15 mouse cellular contexts compared by ENCODE assay signal in the genomic region with DNA sequence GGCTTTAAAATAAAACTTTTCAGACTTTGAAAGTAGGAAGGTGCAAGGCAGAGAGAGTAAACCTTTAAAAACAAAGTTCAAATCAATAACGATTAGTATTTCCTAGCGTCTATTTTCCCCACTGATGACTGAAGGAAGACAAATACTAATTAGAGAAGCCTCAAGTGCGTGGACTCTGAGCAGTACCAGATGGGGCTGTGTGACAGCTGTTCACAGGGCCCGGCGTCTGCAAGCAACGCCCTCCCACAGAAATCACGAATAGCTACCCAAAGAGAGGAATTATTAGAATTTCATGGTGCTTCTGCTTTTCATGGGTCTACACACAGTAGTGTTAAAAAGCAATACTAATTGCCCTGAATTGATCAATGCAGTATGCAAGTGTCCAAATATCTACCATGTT.
DNase-seq lines count a peak whose midpoint lies in the region; ATAC-seq and TF ChIP-seq lines count a peak whose summit lies in the region.
"Had no signal": no experiment of that assay in that cellular context is flagged by ENCODE, and none has a peak within 500 bp of the region (broad histone marks: within the 10 kb centered on the region; RNA-seq: fewer than 3 reads in every experiment).

No protein-coding gene starts in this region.

- no peak overlapping the region for H3K4me2 ChIP-seq in forebrain, embryonic 16.5 days (ENCODE audit: low read length)
- no peak overlapping the region for H3K4me2 ChIP-seq in midbrain, embryonic 13.5 days (replicated peaks)
- H3K4me2 ChIP-seq: limb, embryonic 13.5 days had no signal

- ATAC-seq in forebrain, embryonic 16.5 days, result peak; percentile 65
- ATAC-seq in midbrain, embryonic 13.5 days, result peak; percentile 72
- ATAC-seq: intestine, postnatal 0 days; liver, postnatal 0 days had no signal

- no peak for TF ChIP-seq CTCF in brain, embryonic 14.5 days (IDR thresholded peaks at IDR 0.05; ENCODE audit: borderline replicate concordance, extremely low read depth, insufficient read depth, insufficient read length)

- DNase-seq in left cerebral cortex, adult 18-20 months (ENCODE audit: low spot score in 2 of 2), result peak; percentile 20 to 27
- DNase-seq in left cerebral cortex, adult 11 months (ENCODE audit: low spot score), result no peak
- DNase-seq in brain, embryonic 14.5 days (ENCODE audit: low read depth), result peak; percentile 70
- DNase-seq in kidney, adult 9 months, result no peak
- DNase-seq in embryo, embryonic 10 days (ENCODE audit: low spot score), result no peak
- DNase-seq: adrenal gland, postnatal 10 days; cerebellum, postnatal 10 days; liver, postnatal 0 days; lung, postnatal 4 days; retina, postnatal 1 day; thymus, adult 18-20 months had no signal

- H3K4me3 ChIP-seq in forebrain, embryonic 16.5 days (replicated peaks; ENCODE audit: low read length), result no peak overlapping the region
- no peak overlapping the region for H3K4me3 ChIP-seq in midbrain, embryonic 13.5 days (replicated peaks)
- H3K4me3 ChIP-seq: limb, embryonic 13.5 days had no signal

- no peaks in the 10 kb centered on the region for H3K9me3 ChIP-seq in forebrain, embryonic 16.5 days (ENCODE audit: control insufficient read depth, low read length)
- no peaks in the 10 kb centered on the region for H3K9me3 ChIP-seq in midbrain, embryonic 13.5 days
- H3K9me3 ChIP-seq: limb, embryonic 13.5 days had no signal

- no peak overlapping the region for H3K27ac ChIP-seq in forebrain, embryonic 16.5 days (ENCODE audit: low read length)
- no peak overlapping the region for H3K27ac ChIP-seq in midbrain, embryonic 13.5 days
- H3K27ac ChIP-seq: limb, embryonic 13.5 days had no signal

- H3K36me3 ChIP-seq in forebrain, embryonic 16.5 days (ENCODE audit: control insufficient read depth, insufficient read depth), result peaks cover 12% of the 10 kb centered on the region
- H3K36me3 ChIP-seq in midbrain, embryonic 13.5 days, result peaks cover 14% of the 10 kb centered on the region

- H3K4me1 ChIP-seq in forebrain, embryonic 16.5 days (replicated peaks; ENCODE audit: control insufficient read depth, insufficient read depth, low read length), result peaks cover 2% of the 10 kb centered on the region; the same call in 1 of the 2 replicates
- H3K4me1 ChIP-seq in midbrain, embryonic 13.5 days (replicated peaks), result peaks cover 9% of the 10 kb centered on the region; the same call in 1 of the 2 replicates
- H3K4me1 ChIP-seq: limb, embryonic 13.5 days had no signal

- no peak for TF ChIP-seq POLR2A in brain, embryonic 14.5 days (IDR thresholded peaks at IDR 0.05; ENCODE audit: borderline replicate concordance, extremely low read depth, insufficient read depth, insufficient read length, poor library complexity, severe bottlenecking)

- H3K27me3 ChIP-seq in forebrain, embryonic 16.5 days (replicated peaks; ENCODE audit: control insufficient read depth, insufficient read depth, low read length), result no peaks in the 10 kb centered on the region
- H3K27me3 ChIP-seq in midbrain, embryonic 13.5 days, result no peaks in the 10 kb centered on the region
- H3K27me3 ChIP-seq: limb, embryonic 13.5 days had no signal

- no peak overlapping the region for H3K9ac ChIP-seq in forebrain, embryonic 16.5 days (replicated peaks; ENCODE audit: low read depth, low read length)
- H3K9ac ChIP-seq in midbrain, embryonic 13.5 days (replicated peaks), result no peak overlapping the region
- H3K9ac ChIP-seq: limb, embryonic 13.5 days; liver, postnatal 0 days had no signal

- WGBS in forebrain, embryonic 16.5 days, result 44% methylated on average over 7 of the region's 7 CpGs
- 46% methylated on average over 7 of the region's 7 CpGs for WGBS in midbrain, embryonic 13.5 days

Comparison
In these comparisons a context has a peak if more than half of its experiments do, and no peak if none do; other contexts are left out.
1. DNase-seq: peak in left cerebral cortex, adult 18-20 months (2 of 2) and brain, embryonic 14.5 days (single experiment); none in left cerebral cortex, adult 11 months (single experiment), kidney, adult 9 months (single experiment) and embryo, embryonic 10 days (single experiment).